Mouse (Mus musculus) ES-E14 (cell line): Measurements from ENCODE around the gene Syt2. TPM values are rescaled to one million over a fixed set of nuclear protein-coding genes. Genes with fewer than 3 reads are reported as not detected.

Experiments
- DNase-seq: peaks from one replicate; pipeline ENCODE4 v3.0.0-alpha.2; 2013; ENCODE audit warnings: low read depth, low spot score
- H3K27ac ChIP-seq: 2 replicates; pipeline ENCODE4 v1.5.1; 2012; ENCODE audit warnings: low read depth, mild to moderate bottlenecking, low read length, moderate library complexity, mixed read lengths; ENCODE audit not compliant: poor library complexity, insufficient read depth, severe bottlenecking
- H3K36me3 ChIP-seq: 2 replicates; pipeline ENCODE4 v1.6.1; 2012; ENCODE audit warnings: mild to moderate bottlenecking, low read length, moderate library complexity, mixed read lengths; ENCODE audit not compliant: control insufficient read depth, poor library complexity, insufficient read depth, severe bottlenecking
- H3K4me1 ChIP-seq, 2 experiments: fragments of 150-350 bp in 1 of 2; sonication (generic) in 1 of 2; 2 replicates each; pipeline ENCODE4 v1.6.1; 2012; ENCODE audit warnings: low read length in 2 of 2, mild to moderate bottlenecking in 1 of 2, mixed read lengths in 1 of 2; ENCODE audit not compliant: control insufficient read depth in 2 of 2, insufficient read depth in 2 of 2, poor library complexity in 1 of 2
- H3K4me3 ChIP-seq, 2 experiments: fragments of 150-350 bp in 1 of 2; sonication (generic) in 1 of 2; 2 replicates each; pipeline ENCODE4 v1.5.1; 2012; ENCODE audit warnings: low read length in 2 of 2, low read depth in 1 of 2, mild to moderate bottlenecking in 1 of 2, mixed read lengths in 1 of 2; ENCODE audit not compliant: insufficient read depth in 1 of 2, poor library complexity in 1 of 2, severe bottlenecking in 1 of 2
- H3K9ac ChIP-seq: 2 replicates; pipeline ENCODE4 v1.6.1; 2012; ENCODE audit warnings: low read depth, mild to moderate bottlenecking, low read length, mixed read lengths; ENCODE audit not compliant: poor library complexity, insufficient read depth, severe bottlenecking
- H3K9me3 ChIP-seq: fragments of 150-350 bp; sonication (generic); 2 replicates; pipeline ENCODE4 v1.6.1; 2012; ENCODE audit warnings: low read depth, mild to moderate bottlenecking, low read length; ENCODE audit not compliant: control insufficient read depth, insufficient read depth
- CHD2 ChIP-seq: IDR thresholded peaks from 2 replicates; pipeline ENCODE4 v1.6.1; 2014; ENCODE audit warnings: mild to moderate bottlenecking, low read depth, low read length, inconsistent platforms
- HCFC1 ChIP-seq: IDR thresholded peaks from 2 replicates; pipeline ENCODE4 v1.6.1; 2012; ENCODE audit warnings: low read length, inconsistent platforms, borderline replicate concordance; ENCODE audit not compliant: insufficient read depth
- MAFK ChIP-seq: IDR thresholded peaks from 2 replicates; pipeline ENCODE4 v1.6.1; 2014; ENCODE audit warnings: mild to moderate bottlenecking, low read depth, low read length, inconsistent platforms; ENCODE audit not compliant: insufficient read depth
- ZC3H11A ChIP-seq: IDR thresholded peaks from 2 replicates; pipeline ENCODE4 v1.6.1; 2012; ENCODE audit warnings: low read depth, mild to moderate bottlenecking, inconsistent platforms, low read length, borderline replicate concordance
- ZNF384 ChIP-seq: IDR thresholded peaks from 2 replicates; pipeline ENCODE4 v1.6.1; 2012; ENCODE audit warnings: low read depth, low read length, inconsistent platforms
- in situ Hi-C, 2 experiments: fragments of 600-800 bp; cut with MboI; formaldehyde crosslinking; loops; one replicate each; pipeline ENCODE4 v1.15.1; 2025; ENCODE audit warnings: low sequenced_read_pairs in 2 of 2, inconsistent platforms in 1 of 2; ENCODE audit not compliant: unreplicated experiment in 2 of 2
- total RNA-seq: library from RNA; depleted of rRNA; stranded (reverse); fragments of 300-350 nt; gene quantifications from 2 replicates; pipeline ENCODE4 v1.2.3, GENCODE M21; 2012

Gene Syt2
- total RNA-seq, 1 experiment, result 0.62 TPM

DNA sequence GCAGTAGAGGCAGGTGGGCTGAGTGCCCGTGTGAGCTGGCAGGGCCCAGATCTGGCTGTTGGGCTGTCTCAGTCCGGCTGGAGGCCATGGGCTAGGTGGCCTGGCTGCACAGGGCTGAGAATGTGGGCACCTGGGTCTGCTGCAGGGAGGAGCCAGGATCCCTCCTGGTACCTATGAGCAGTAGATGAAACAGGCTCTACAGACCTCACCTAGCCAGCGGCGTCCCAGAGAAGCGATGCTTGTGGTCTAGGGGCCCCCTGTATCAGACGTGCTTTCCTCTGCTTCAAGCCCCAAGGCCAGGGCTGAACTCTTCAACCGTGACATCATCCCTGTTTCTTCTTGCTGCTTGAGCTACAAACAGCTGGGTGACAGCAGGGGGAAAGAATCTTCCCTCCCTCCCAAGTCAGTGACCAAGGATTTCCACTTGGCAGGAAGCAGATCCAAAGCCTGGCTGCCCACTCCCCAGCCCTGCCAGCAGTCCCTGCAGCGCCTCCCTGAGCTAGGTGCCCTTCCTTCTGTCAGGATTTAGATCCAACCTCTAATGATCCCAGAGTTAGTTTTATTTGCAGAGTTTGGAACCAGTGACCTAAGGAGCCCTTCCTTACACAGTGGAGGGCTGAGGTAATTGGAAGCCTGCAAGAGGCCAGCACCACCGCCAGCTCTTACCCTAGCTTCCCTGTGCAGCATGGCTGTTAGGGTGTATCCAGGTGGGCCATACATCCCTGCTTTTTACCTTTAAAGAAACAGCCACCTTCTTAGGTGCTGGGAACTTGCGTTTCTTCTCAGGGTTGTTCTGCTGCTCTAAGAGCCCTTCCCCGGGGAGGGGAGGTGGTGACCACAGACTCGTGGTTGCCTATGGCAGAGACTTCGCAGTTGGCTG is 107.5 kb downstream of the Syt2 start:
- in situ Hi-C loops, result no loop called here
- TF ChIP-seq HCFC1, result no peak
- TF ChIP-seq MAFK, result no peak
- TF ChIP-seq ZC3H11A, result no peak
- TF ChIP-seq ZNF384, result no peak
- TF ChIP-seq CHD2, result no peak
- no peak overlapping the region for H3K4me3 ChIP-seq
- no peak for DNase-seq
- no peak overlapping the region for H3K27ac ChIP-seq
- no peaks in the 10 kb centered on the region for H3K9me3 ChIP-seq
- no peaks in the 10 kb centered on the region for H3K4me1 ChIP-seq
- H3K36me3 ChIP-seq, result no peaks in the 10 kb centered on the region
- H3K9ac ChIP-seq, result no peak overlapping the region

DNA sequence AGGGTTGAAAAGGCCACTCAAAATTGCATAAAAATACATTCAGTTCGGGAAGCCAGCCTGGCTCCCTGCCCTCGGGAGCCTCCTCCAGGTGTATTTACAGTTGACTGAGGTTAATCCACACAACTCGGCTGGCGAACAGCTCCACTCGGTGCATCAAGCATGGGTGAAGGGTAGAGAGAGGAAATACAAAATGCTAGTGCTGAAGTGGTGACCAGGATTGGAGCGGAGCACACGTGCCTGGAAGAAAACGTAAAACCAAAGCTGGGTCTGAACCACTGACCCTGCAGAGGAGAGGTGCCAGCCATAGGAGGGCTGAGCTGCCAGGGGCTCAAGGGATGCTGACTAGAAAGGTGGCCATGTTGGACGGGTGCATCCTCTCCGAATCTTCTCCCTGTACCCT is 108.3 kb downstream of the Syt2 start:
- no peak for DNase-seq
- Histone ChIP-seq H3K4me1 (no peaks in the 10 kb centered on the region), H3K36me3 (no peaks in the 10 kb centered on the region), H3K9me3 (no peaks in the 10 kb centered on the region), H3K4me3 (no peak overlapping the region), H3K27ac (no peak overlapping the region), H3K9ac (no peak overlapping the region)
- TF ChIP-seq CHD2, result no peak
- no peak for TF ChIP-seq ZC3H11A
- TF ChIP-seq HCFC1, result no peak
- TF ChIP-seq MAFK, result no peak
- no peak for TF ChIP-seq ZNF384
- in situ Hi-C loops, result no loop called here

DNA sequence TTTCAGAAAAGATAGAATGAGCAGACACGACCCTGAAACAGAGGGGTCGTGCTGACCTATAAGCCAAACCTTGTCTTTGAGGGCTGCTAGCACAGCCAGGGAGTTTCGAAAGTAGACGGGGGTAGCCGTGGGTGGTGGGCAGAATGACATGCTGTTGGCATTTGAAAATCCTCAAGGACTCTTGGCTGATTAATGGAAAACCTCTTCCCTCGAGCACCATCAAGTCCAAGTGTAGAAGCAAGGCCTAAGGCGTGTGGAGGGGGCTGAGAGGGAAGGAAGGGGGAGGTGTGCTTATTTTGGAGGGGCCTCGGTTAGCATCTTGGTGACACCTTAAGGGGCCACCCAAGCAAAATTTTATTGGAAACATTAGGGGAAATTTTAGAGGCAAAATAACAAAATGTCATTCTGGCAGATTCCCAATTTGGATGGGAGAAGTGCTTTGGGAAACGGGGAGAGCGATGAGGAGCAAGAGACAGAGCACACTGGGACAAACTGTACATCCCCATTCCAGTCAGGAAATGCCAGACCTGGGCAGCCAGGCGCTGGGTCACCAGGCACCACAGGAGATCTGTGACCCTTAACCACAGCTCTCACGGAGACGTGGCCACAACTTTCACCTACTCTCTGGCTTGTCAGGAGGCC is 109.2 kb downstream of the Syt2 start:
- Histone ChIP-seq H3K36me3 (no peaks in the 10 kb centered on the region), H3K9me3 (no peaks in the 10 kb centered on the region), H3K9ac (no peak overlapping the region), H3K27ac (no peak overlapping the region), H3K4me1 (no peaks in the 10 kb centered on the region), H3K4me3 (no peak overlapping the region)
- in situ Hi-C loops, result no loop called here
- TF ChIP-seq HCFC1, result no peak
- no peak for TF ChIP-seq MAFK
- TF ChIP-seq ZNF384, result no peak
- no peak for TF ChIP-seq ZC3H11A
- TF ChIP-seq CHD2, result no peak
- no peak for DNase-seq

DNA sequence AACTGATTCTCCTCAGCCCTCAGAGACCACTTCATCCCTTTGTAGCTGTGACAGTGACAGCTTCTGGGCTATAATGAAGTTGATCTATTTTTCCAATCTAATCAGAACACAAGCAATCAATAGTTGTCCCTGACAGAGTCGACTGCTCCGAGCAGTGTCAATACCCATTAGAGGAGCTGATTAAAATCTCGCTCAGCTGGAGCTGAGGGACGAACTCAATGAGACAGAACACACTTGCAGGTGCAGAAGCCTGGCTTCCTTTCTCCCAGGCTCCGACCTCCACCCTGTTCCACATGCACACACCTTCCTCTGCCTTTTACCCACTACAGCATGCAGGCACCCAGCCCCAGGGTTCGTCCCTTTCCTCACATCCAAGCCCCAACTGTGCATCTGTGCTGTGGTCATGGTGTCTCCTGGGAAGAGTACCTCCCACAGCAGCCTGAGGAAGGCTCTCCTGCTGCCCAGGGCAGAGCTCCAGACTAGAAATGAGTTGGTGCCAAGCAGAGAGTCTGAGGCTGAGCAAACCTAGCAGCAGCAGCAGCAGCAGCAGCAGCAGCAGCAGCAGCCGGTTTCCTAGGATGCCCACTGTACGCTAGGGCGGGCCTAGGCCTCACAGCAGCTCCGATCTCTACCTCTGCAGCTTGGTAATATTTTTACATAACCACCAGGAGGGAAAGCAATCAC is 109.9 kb downstream of the Syt2 start:
- TF ChIP-seq CHD2 (no peak), ZC3H11A (no peak), MAFK (no peak)
- H3K36me3 ChIP-seq, result no peaks in the 10 kb centered on the region
- H3K4me3 ChIP-seq, result no peak overlapping the region
- H3K4me1 ChIP-seq, result no peaks in the 10 kb centered on the region
- in situ Hi-C loops, result no loop called here
- no peak overlapping the region for H3K9ac ChIP-seq
- DNase-seq, result no peak
- no peak overlapping the region for H3K27ac ChIP-seq
- no peaks in the 10 kb centered on the region for H3K9me3 ChIP-seq
